Mouse (Mus musculus) heart, embryonic 14.5 days (tissue): ENCODE data around the gene Retreg1. TPM values are rescaled to one million over a fixed set of nuclear protein-coding genes. Genes with fewer than 3 reads are reported as not detected.

Experiments
- ATAC-seq: fragments of 200-750 bp; cut with Nextera tagmentation; 2 replicates; pipeline ENCODE4 v1.8.0; 2017; ENCODE audit warnings: low read depth, moderate TSS enrichment; ENCODE audit not compliant: insufficient number of reproducible peaks, insufficient read depth, low FRiP score
- H3K27ac ChIP-seq, 2 experiments: fragments of 200-500 bp in 1 of 2; fragments of 300-500 bp in 1 of 2; sonication (generic) in 1 of 2; replicated peaks in 1 of 2; 2 replicates each; pipeline ENCODE4 v1.5.1; 2012 to 2014; ENCODE audit warnings: low read depth in 2 of 2, low read length in 2 of 2, control low read depth in 1 of 2, mild to moderate bottlenecking in 1 of 2, mixed read lengths in 1 of 2; ENCODE audit not compliant: control insufficient read depth in 1 of 2, insufficient read depth in 1 of 2
- H3K27me3 ChIP-seq: fragments of 300-500 bp; sonication (generic); 2 replicates; pipeline ENCODE4 v1.6.1; 2014; ENCODE audit warnings: mild to moderate bottlenecking, low read length, control low read depth; ENCODE audit not compliant: control insufficient read depth, insufficient read depth
- H3K36me3 ChIP-seq: fragments of 300-500 bp; sonication (generic); 2 replicates; pipeline ENCODE4 v1.6.1; 2014; ENCODE audit warnings: mild to moderate bottlenecking, control low read depth, low read length, mixed read lengths; ENCODE audit not compliant: control insufficient read depth, insufficient read depth
- H3K4me1 ChIP-seq, 2 experiments: fragments of 200-500 bp in 1 of 2; fragments of 300-500 bp in 1 of 2; sonication (generic) in 1 of 2; 2 replicates each; pipeline ENCODE4 v1.6.1; 2012 to 2014; ENCODE audit warnings: low read length in 2 of 2, control low read depth in 1 of 2, mixed read lengths in 1 of 2; ENCODE audit not compliant: control insufficient read depth in 2 of 2, insufficient read depth in 2 of 2
- H3K4me2 ChIP-seq: fragments of 300-500 bp; sonication (generic); 2 replicates; pipeline ENCODE4 v1.6.1; 2014; ENCODE audit warnings: mild to moderate bottlenecking, low read length
- H3K4me3 ChIP-seq, 2 experiments: fragments of 200-500 bp in 1 of 2; fragments of 300-500 bp in 1 of 2; sonication (generic) in 1 of 2; 2 replicates each; pipeline ENCODE4 v1.5.1; 2012 to 2014; ENCODE audit warnings: low read length in 2 of 2, mild to moderate bottlenecking in 2 of 2, control low read depth in 1 of 2, low read depth in 1 of 2, moderate library complexity in 1 of 2; ENCODE audit not compliant: control insufficient read depth in 1 of 2, insufficient read depth in 1 of 2
- H3K9ac ChIP-seq: fragments of 300-500 bp; sonication (generic); 2 replicates; pipeline ENCODE4 v1.6.1; 2014; ENCODE audit warnings: mild to moderate bottlenecking, low read length
- H3K9me3 ChIP-seq: fragments of 300-500 bp; sonication (generic); 2 replicates; pipeline ENCODE4 v1.6.1; 2016; ENCODE audit warnings: low read length, control low read depth; ENCODE audit not compliant: control insufficient read depth
- WGBS: fragments of 180-500 bp; shearing (Covaris S2); extraction: QIAGEN DNeasy Blood & Tissue Kit; methylation state at CpG from one replicate; pipeline ENCODE4 v1.1.7; 2014; 5-methylcytosine and 5-hydroxymethylcytosine counted together
- polyA plus RNA-seq: library from polyadenylated mRNA; unstranded; fragments of >200 nt; fragmentation: Nextera tagmentation; extraction: Ambion mirVana; gene quantifications from 2 replicates; pipeline ENCODE4 v1.2.1, GENCODE M21; 2014

The Retreg1 gene
- polyA plus RNA-seq, 1 experiment from 2014 or later, result 76.8 TPM

GRCm38 (mm10) chr15:25882002-25882401 lies 39.0 kb downstream of the Retreg1 start:
- no peaks in the 10 kb centered on the region for H3K36me3 ChIP-seq
- no peak for ATAC-seq
- no peak overlapping the region for H3K9ac ChIP-seq
- H3K27me3 ChIP-seq, result no peaks in the 10 kb centered on the region
- H3K27ac ChIP-seq, result no peak overlapping the region
- H3K4me2 ChIP-seq, result no peak overlapping the region
- 82% methylated on average over 4 of the region's 4 CpGs for WGBS
- H3K9me3 ChIP-seq, result no peaks in the 10 kb centered on the region
- H3K4me3 ChIP-seq, result no peak overlapping the region
- H3K4me1 ChIP-seq, result peaks cover under 1 to 4% of the 10 kb centered on the region in 2 experiments; a peak in 2 of 4 replicates

- ATAC-seq, result no peak
- no peaks in the 10 kb centered on the region for H3K27me3 ChIP-seq
- H3K36me3 ChIP-seq, result no peaks in the 10 kb centered on the region
- WGBS, result 83% methylated on average over 14 of the region's 14 CpGs
- H3K4me3 ChIP-seq, result no peak overlapping the region
- H3K27ac ChIP-seq, result no peak overlapping the region
- H3K9ac ChIP-seq, result no peak overlapping the region
- H3K9me3 ChIP-seq, result no peaks in the 10 kb centered on the region
- no peak overlapping the region for H3K4me2 ChIP-seq
- no peaks in the 10 kb centered on the region for H3K4me1 ChIP-seq
Observed at GRCm38 (mm10) chr15:25884416-25884958, 41.5 kb downstream of the Retreg1 start.

DNA sequence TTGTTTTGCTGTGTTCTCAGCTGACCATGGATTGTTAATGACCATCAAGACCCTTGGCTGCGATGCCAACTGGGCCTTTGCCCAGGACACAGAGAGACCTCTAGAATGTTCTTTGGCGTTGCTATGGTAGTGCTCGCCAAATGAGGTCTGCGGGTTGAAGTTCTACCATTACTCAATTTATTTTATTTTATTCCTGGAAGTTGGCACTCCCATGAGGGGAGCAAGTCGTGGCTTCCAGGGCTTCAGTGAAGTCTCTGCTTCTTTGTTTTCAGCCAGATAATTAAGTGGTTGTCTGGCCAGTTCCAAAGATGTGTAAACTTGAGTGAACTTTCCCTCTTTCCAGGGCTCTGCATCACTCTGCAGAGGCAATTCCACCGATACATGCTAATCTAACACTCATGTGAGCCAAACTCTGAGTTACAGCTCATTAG lies 43.6 kb downstream of the Retreg1 start:
- H3K27me3 ChIP-seq, result no peaks in the 10 kb centered on the region
- H3K36me3 ChIP-seq, result no peaks in the 10 kb centered on the region
- H3K4me2 ChIP-seq, result no peak overlapping the region
- no peak overlapping the region for H3K4me3 ChIP-seq
- no peak overlapping the region for H3K9ac ChIP-seq
- no peak overlapping the region for H3K27ac ChIP-seq
- 84% methylated on average over 6 of the region's 6 CpGs for WGBS
- ATAC-seq, result no peak
- H3K4me1 ChIP-seq, result no peaks in the 10 kb centered on the region; a peak in 1 of 4 replicates
- no peaks in the 10 kb centered on the region for H3K9me3 ChIP-seq

DNA sequence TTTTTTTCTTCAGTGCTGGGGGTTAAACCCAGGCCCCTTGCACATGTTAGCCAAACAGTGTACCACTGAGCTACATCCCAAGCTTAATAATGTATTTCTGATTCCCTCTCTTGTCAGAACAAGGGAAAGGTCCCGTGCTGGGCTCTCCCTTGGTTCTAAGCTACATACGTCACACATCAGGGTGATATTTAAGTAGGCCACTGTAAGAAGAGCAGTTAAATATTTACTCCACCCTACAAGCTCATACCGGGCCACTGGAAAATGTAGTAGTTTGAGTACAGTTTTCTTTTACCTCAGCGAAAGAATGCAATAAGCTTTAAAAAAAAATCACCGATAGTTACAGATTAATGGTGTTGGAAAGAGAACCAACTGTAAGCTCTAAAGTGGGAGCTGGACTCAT lies 46.9 kb downstream of the Retreg1 start:
- ATAC-seq, result no peak
- H3K27me3 ChIP-seq, result no peaks in the 10 kb centered on the region
- H3K27ac ChIP-seq, result no peak overlapping the region
- no peaks in the 10 kb centered on the region; a peak in 1 of 4 replicates for H3K4me1 ChIP-seq
- no peak overlapping the region for H3K4me3 ChIP-seq
- H3K4me2 ChIP-seq, result no peak overlapping the region
- no peaks in the 10 kb centered on the region for H3K9me3 ChIP-seq
- H3K9ac ChIP-seq, result no peak overlapping the region
- WGBS, result 93% methylated on average over 5 of the region's 5 CpGs
- no peaks in the 10 kb centered on the region for H3K36me3 ChIP-seq

DNA sequence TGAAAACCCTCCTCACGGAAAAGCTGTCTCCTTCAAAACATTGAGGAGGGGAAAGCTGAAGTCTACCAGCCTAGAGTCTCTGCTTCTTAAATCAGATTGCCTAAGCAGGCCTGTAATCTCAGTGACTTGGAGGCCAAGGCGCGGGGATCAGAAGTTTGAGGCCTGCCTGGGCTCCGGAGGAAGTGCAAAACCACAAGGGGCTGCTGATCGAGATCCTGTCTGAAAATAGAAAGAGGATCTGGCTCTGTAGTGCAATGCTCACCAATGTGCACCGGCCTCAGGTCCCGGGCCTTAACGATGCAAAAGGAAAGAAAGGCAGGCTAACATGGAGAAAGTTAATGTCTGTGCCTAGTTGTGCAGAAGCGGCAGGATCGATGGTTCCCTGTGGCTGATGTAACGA lies 48.6 kb downstream of the Retreg1 start:
- H3K4me1 ChIP-seq, result no peaks in the 10 kb centered on the region; a peak in 1 of 4 replicates
- H3K4me3 ChIP-seq, result no peak overlapping the region
- 61% methylated on average over 11 of the region's 11 CpGs for WGBS
- H3K9me3 ChIP-seq, result no peaks in the 10 kb centered on the region
- H3K27me3 ChIP-seq, result no peaks in the 10 kb centered on the region
- no peak overlapping the region for H3K9ac ChIP-seq
- no peak overlapping the region for H3K27ac ChIP-seq
- H3K4me2 ChIP-seq, result no peak overlapping the region
- ATAC-seq, result no peak
- no peaks in the 10 kb centered on the region for H3K36me3 ChIP-seq

DNA sequence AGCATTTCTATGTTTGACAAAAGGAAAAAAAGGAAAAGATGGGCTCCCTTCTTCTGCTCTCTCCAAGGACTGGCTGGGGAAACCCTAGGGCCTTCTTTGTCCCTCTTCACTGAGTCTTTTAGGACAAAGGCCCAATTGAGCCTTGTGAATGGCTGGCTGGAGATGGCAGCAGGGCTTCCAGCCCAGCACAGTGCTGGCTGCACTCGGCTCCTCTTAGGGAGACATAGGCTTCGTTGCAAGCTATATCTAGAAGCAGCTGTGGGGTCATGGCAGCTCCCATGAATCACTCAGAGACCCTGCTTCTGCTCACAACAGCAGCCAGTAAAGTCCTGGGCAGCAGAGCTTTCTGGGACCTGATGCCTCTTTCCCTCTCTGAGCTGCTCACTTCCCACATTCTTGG lies 50.3 kb downstream of the Retreg1 start:
- Histone ChIP-seq H3K27ac (no peak overlapping the region), H3K4me1 (no peaks in the 10 kb centered on the region; a peak in 1 of 4 replicates), H3K27me3 (no peaks in the 10 kb centered on the region), H3K9ac (no peak overlapping the region), H3K4me2 (no peak overlapping the region), H3K9me3 (no peaks in the 10 kb centered on the region), H3K4me3 (no peak overlapping the region), H3K36me3 (no peaks in the 10 kb centered on the region)
- 53% methylated on average over 2 of the region's 2 CpGs for WGBS
- ATAC-seq, result no peak

GRCm38 (mm10) chr15:25896783-25897182 lies 53.8 kb downstream of the Retreg1 start:
- no peaks in the 10 kb centered on the region for H3K9me3 ChIP-seq
- H3K36me3 ChIP-seq, result no peaks in the 10 kb centered on the region
- no peak overlapping the region for H3K4me2 ChIP-seq
- no peak overlapping the region for H3K27ac ChIP-seq
- H3K27me3 ChIP-seq, result no peaks in the 10 kb centered on the region
- 92% methylated on average over 4 of the region's 4 CpGs for WGBS
- ATAC-seq, result no peak
- no peak overlapping the region for H3K4me3 ChIP-seq
- no peak overlapping the region for H3K9ac ChIP-seq
- peaks cover 0 to 5% of the 10 kb centered on the region in 2 experiments; a peak in 2 of 4 replicates for H3K4me1 ChIP-seq

GRCm38 (mm10) chr15:25897617-25898016 lies 54.6 kb downstream of the Retreg1 start:
- Histone ChIP-seq H3K4me1 (peaks cover 0 to 5% of the 10 kb centered on the region in 2 experiments; a peak in 2 of 4 replicates), H3K9ac (no peak overlapping the region), H3K9me3 (no peaks in the 10 kb centered on the region), H3K36me3 (no peaks in the 10 kb centered on the region), H3K4me3 (no peak overlapping the region), H3K27me3 (no peaks in the 10 kb centered on the region), H3K4me2 (no peak overlapping the region), H3K27ac (no peak overlapping the region)
- 71% methylated on average over 12 of the region's 12 CpGs for WGBS
- ATAC-seq, result no peak
